Mouse (Mus musculus): ENCODE measurements around the gene Zfp746. TPM values are rescaled to one million over a fixed set of nuclear protein-coding genes. Genes with fewer than 3 reads are reported as not detected.

Zfp746 gene
- polyA plus RNA-seq (2012): 16.9 and 18.5 TPM in 2 replicates

GRCm38 (mm10) chr6:48086471-48086878, at the start of gene Zfp746:
Zfp746 (minus strand) TSS chr6:48086593.
- TF ChIP-seq GATA1 (IDR thresholded peaks at IDR 0.05; ENCODE audit: low read length): no peak

- no peak for TF ChIP-seq GATA1 (IDR thresholded peaks at IDR 0.05; ENCODE audit: low read length)
Measured at GRCm38 (mm10) chr6:48116036-48116435, 29.6 kb upstream of the Zfp746 start.

- no peak for TF ChIP-seq GATA1 (IDR thresholded peaks at IDR 0.05; ENCODE audit: low read length)
Measured at GRCm38 (mm10) chr6:48086957-48087715, 743 bp upstream of the Zfp746 start.

- no peak for TF ChIP-seq GATA1 (IDR thresholded peaks at IDR 0.05; ENCODE audit: low read length)
Measured at GRCm38 (mm10) chr6:48085521-48086404, 630 bp downstream of the Zfp746 start.

- TF ChIP-seq GATA1 (IDR thresholded peaks at IDR 0.05; ENCODE audit: low read length): no peak
Measured at GRCm38 (mm10) chr6:48083733-48084191, 2.6 kb downstream of the Zfp746 start.

- TF ChIP-seq GATA1 (IDR thresholded peaks at IDR 0.05; ENCODE audit: low read length): no peak
Measured at GRCm38 (mm10) chr6:48081952-48082351, 4.4 kb downstream of the Zfp746 start.

- TF ChIP-seq GATA1 (IDR thresholded peaks at IDR 0.05; ENCODE audit: low read length): no peak
Measured at GRCm38 (mm10) chr6:48081021-48081420, 5.4 kb downstream of the Zfp746 start.

- no peak for TF ChIP-seq GATA1 (IDR thresholded peaks at IDR 0.05; ENCODE audit: low read length)
Measured at GRCm38 (mm10) chr6:48073316-48073715, 13.1 kb downstream of the Zfp746 start.

- TF ChIP-seq GATA1 (IDR thresholded peaks at IDR 0.05; ENCODE audit: low read length): no peak
Measured at GRCm38 (mm10) chr6:48067492-48067891, 18.9 kb downstream of the Zfp746 start.

- TF ChIP-seq GATA1 (IDR thresholded peaks at IDR 0.05; ENCODE audit: low read length): no peak
Measured at GRCm38 (mm10) chr6:48065587-48066075, 20.8 kb downstream of the Zfp746 start.

- TF ChIP-seq GATA1 (IDR thresholded peaks at IDR 0.05; ENCODE audit: low read length): no peak
Measured at GRCm38 (mm10) chr6:48064451-48064850, 21.9 kb downstream of the Zfp746 start.

- no peak for TF ChIP-seq GATA1 (IDR thresholded peaks at IDR 0.05; ENCODE audit: low read length)
Measured at GRCm38 (mm10) chr6:48063940-48064339, 22.5 kb downstream of the Zfp746 start.

- no peak for TF ChIP-seq GATA1 (IDR thresholded peaks at IDR 0.05; ENCODE audit: low read length)
Measured at GRCm38 (mm10) chr6:48060895-48061294, 25.5 kb downstream of the Zfp746 start.

- no peak for TF ChIP-seq GATA1 (IDR thresholded peaks at IDR 0.05; ENCODE audit: low read length)
Measured at GRCm38 (mm10) chr6:48060421-48060820, 26.0 kb downstream of the Zfp746 start.

- no peak for TF ChIP-seq GATA1 (IDR thresholded peaks at IDR 0.05; ENCODE audit: low read length)
Measured at GRCm38 (mm10) chr6:48052136-48052535, 34.3 kb downstream of the Zfp746 start.

- TF ChIP-seq GATA1 (IDR thresholded peaks at IDR 0.05; ENCODE audit: low read length): no peak
Measured at GRCm38 (mm10) chr6:48051666-48052065, 34.7 kb downstream of the Zfp746 start.
